Comparison of ENCODE assay signal across 8 mouse cellular contexts in the genomic region with DNA sequence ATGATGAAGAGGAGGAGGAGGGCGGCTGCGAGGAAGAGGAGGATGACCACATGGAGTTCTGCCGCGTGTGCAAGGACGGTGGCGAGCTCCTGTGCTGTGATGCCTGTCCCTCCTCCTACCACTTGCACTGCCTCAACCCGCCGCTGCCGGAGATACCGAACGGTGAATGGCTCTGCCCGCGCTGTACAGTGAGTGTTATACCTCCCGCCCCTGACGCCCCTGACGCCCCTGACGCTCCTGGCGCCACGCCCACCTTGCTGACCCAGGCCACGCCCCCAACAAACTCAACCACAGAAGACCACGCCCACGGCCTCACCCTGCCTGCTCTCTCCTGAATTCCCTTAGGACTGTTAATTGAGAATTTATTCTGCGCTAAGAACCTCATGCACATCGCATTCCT. TPM values are rescaled to one million over a fixed set of nuclear protein-coding genes. Genes with fewer than 3 reads are reported as not detected.
DNase-seq lines count a peak whose midpoint lies in the region; ATAC-seq and TF ChIP-seq lines count a peak whose summit lies in the region.

No protein-coding gene starts in this region.

- 0 out of 2 replicates have a peak, but pooled peaks have one; percentile 1 for TF ChIP-seq CTCF in lung, embryonic 14.5 days (IDR thresholded peaks at IDR 0.05; ENCODE audit: low read depth)

- no peaks in the 10 kb centered on the region for H3K4me1 ChIP-seq in lung, embryonic 14.5 days (ENCODE audit: insufficient read depth)
- H3K4me1 ChIP-seq in forebrain, embryonic 13.5 days: peaks cover 25% of the 10 kb centered on the region
- H3K4me1 ChIP-seq in limb, embryonic 15.5 days: peaks cover 8% of the 10 kb centered on the region
- peaks cover 3% of the 10 kb centered on the region; the same call in 1 of the 2 replicates for H3K4me1 ChIP-seq in neural tube, embryonic 11.5 days (ENCODE audit: control insufficient read depth, insufficient read depth, low read length)

- peak overlapping the region; percentile 18 for H3K4me2 ChIP-seq in lung, embryonic 14.5 days
- H3K4me2 ChIP-seq in forebrain, embryonic 13.5 days: peak overlapping the region; percentile 51
- peak overlapping the region; percentile 29 for H3K4me2 ChIP-seq in limb, embryonic 15.5 days
- H3K4me2 ChIP-seq in neural tube, embryonic 11.5 days (ENCODE audit: low read depth): peak overlapping the region; percentile 43

- 2% methylated on average over 24 of the region's 24 CpGs for WGBS in lung, embryonic 14.5 days
- WGBS in forebrain, embryonic 13.5 days: 1% methylated on average over 23 of the region's 24 CpGs
- 1% methylated on average over 24 of the region's 24 CpGs for WGBS in limb, embryonic 15.5 days
- WGBS in neural tube, embryonic 11.5 days: 1% methylated on average over 17 of the region's 24 CpGs

- intact Hi-C loops in gastrocnemius, postnatal 36 days (cut with DNase I): no loop called here

- H3K9ac ChIP-seq in lung, embryonic 14.5 days: no peak overlapping the region
- no peak overlapping the region; the same call in 1 of the 2 replicates for H3K9ac ChIP-seq in forebrain, embryonic 13.5 days
- no peak overlapping the region for H3K9ac ChIP-seq in limb, embryonic 15.5 days
- no peak overlapping the region for H3K9ac ChIP-seq in neural tube, embryonic 11.5 days (ENCODE audit: low read length)

- peak; percentile 71 for ATAC-seq in lung, embryonic 14.5 days (ENCODE audit: insufficient read depth)
- peak; percentile 65; the same call in 1 of the 2 replicates for ATAC-seq in forebrain, embryonic 13.5 days
- ATAC-seq in limb, embryonic 15.5 days (ENCODE audit: insufficient number of reproducible peaks, low FRiP score, low TSS enrichment, low read depth): no peak
- ATAC-seq in neural tube, embryonic 11.5 days (ENCODE audit: insufficient read depth, low FRiP score, low TSS enrichment): peak; percentile 63; the same call in 1 of the 2 replicates
- ATAC-seq in inflammation-experienced regulatory T-cells, adult 6 months: no peak

- no peaks in the 10 kb centered on the region for H3K9me3 ChIP-seq in lung, embryonic 14.5 days (ENCODE audit: low read depth, low read length)
- no peaks in the 10 kb centered on the region for H3K9me3 ChIP-seq in forebrain, embryonic 13.5 days (replicated peaks)
- H3K9me3 ChIP-seq in limb, embryonic 15.5 days: no peaks in the 10 kb centered on the region
- H3K9me3 ChIP-seq in neural tube, embryonic 11.5 days (ENCODE audit: control insufficient read depth, low read length): no peaks in the 10 kb centered on the region

- H3K27ac ChIP-seq in lung, embryonic 14.5 days (ENCODE audit: low read depth): no peak overlapping the region
- no peak overlapping the region for H3K27ac ChIP-seq in forebrain, embryonic 13.5 days
- H3K27ac ChIP-seq in limb, embryonic 15.5 days: no peak overlapping the region
- no peak overlapping the region for H3K27ac ChIP-seq in neural tube, embryonic 11.5 days (ENCODE audit: low read depth, low read length)

- H3K4me3 ChIP-seq in lung, embryonic 14.5 days (ENCODE audit: low read depth, low read length): no peak overlapping the region
- peak overlapping the region; percentile 5; the same call in 1 of the 2 replicates for H3K4me3 ChIP-seq in forebrain, embryonic 13.5 days
- no peak overlapping the region for H3K4me3 ChIP-seq in limb, embryonic 15.5 days
- H3K4me3 ChIP-seq in neural tube, embryonic 11.5 days (ENCODE audit: low read depth, low read length): no peak overlapping the region

- H3K27me3 ChIP-seq in lung, embryonic 14.5 days (ENCODE audit: insufficient read depth, low read length): peaks cover 14% of the 10 kb centered on the region; the same call in 1 of the 2 replicates
- H3K27me3 ChIP-seq in forebrain, embryonic 13.5 days: peaks cover 23% of the 10 kb centered on the region; the same call in 1 of the 2 replicates
- peaks cover 25% of the 10 kb centered on the region for H3K27me3 ChIP-seq in limb, embryonic 15.5 days
- peaks cover 6% of the 10 kb centered on the region; the same call in 1 of the 2 replicates for H3K27me3 ChIP-seq in neural tube, embryonic 11.5 days (ENCODE audit: control insufficient read depth, insufficient read depth, low read length)

- no peaks in the 10 kb centered on the region for H3K36me3 ChIP-seq in lung, embryonic 14.5 days (ENCODE audit: insufficient read depth)
- peaks cover 5% of the 10 kb centered on the region; the same call in 1 of the 2 replicates for H3K36me3 ChIP-seq in forebrain, embryonic 13.5 days (ENCODE audit: poor library complexity, severe bottlenecking)
- no peaks in the 10 kb centered on the region for H3K36me3 ChIP-seq in limb, embryonic 15.5 days
- no peaks in the 10 kb centered on the region for H3K36me3 ChIP-seq in neural tube, embryonic 11.5 days (ENCODE audit: control insufficient read depth, insufficient read depth, low read length)

- DNase-seq in lung, embryonic 14.5 days: peak; percentile 77
- DNase-seq in lung, postnatal 25 days (ENCODE audit: low spot score): no peak
- peak; percentile 80 for DNase-seq in neural tube, embryonic 11.5 days (ENCODE audit: low spot score)
- no peak for DNase-seq in right cerebral cortex, adult 18-20 months
- DNase-seq in gastrocnemius, postnatal 36 days: no peak

RNA-seq across cellular contexts. Expression of a gene that starts 22.4 kb away (rescaled TPM):
- polyA plus RNA-seq in lung, embryonic 14.5 days (2014; fragmentation: Nextera tagmentation; extraction: Ambion mirVana): 0.03 and 0.07 TPM in 2 replicates
- polyA plus RNA-seq in forebrain, embryonic 13.5 days (2015; fragmentation: Nextera tagmentation; extraction: Ambion mirVana): 20.1 and 21.0 TPM in 2 replicates
- polyA plus RNA-seq in limb, embryonic 15.5 days (2015; fragmentation: Nextera tagmentation; extraction: Ambion mirVana): 0.29 and 0.63 TPM in 2 replicates
- 0.20 and 0.31 TPM in 2 replicates for polyA plus RNA-seq in neural tube, embryonic 11.5 days (2014; fragmentation: Nextera tagmentation; extraction: Ambion mirVana)
- under 1 TPM in 2 of 3 experiments, not detected in 1; 0.05 to 0.11 TPM for polyA plus RNA-seq in inflammation-experienced regulatory T-cells, adult 6 months (2017; shearing (Covaris generic))
- under 1 TPM; 0.10 to 0.13 TPM for total RNA-seq in gastrocnemius, postnatal 36 days (2021)

RNA-seq across cellular contexts. Expression of a gene that starts 35.3 kb away (rescaled TPM):
- 428 and 464 TPM in 2 replicates for polyA plus RNA-seq in lung, embryonic 14.5 days (2014; fragmentation: Nextera tagmentation; extraction: Ambion mirVana)
- polyA plus RNA-seq in forebrain, embryonic 13.5 days (2015; fragmentation: Nextera tagmentation; extraction: Ambion mirVana): 265 and 331 TPM in 2 replicates
- 286 and 375 TPM in 2 replicates for polyA plus RNA-seq in limb, embryonic 15.5 days (2015; fragmentation: Nextera tagmentation; extraction: Ambion mirVana)
- 311 and 312 TPM in 2 replicates for polyA plus RNA-seq in neural tube, embryonic 11.5 days (2014; fragmentation: Nextera tagmentation; extraction: Ambion mirVana)
- polyA plus RNA-seq in inflammation-experienced regulatory T-cells, adult 6 months (2017; shearing (Covaris generic)): 1,000 to 10,000 TPM in 1 of 3 experiments, 100 to 1,000 TPM in 2; 752 to 1,062 (median 960) TPM
- total RNA-seq in gastrocnemius, postnatal 36 days (2021): 100 to 1,000 TPM; 165 to 223 TPM

RNA-seq across cellular contexts. Expression of a gene that starts 42.1 kb away (rescaled TPM):
- 0.36 and 0.65 TPM in 2 replicates for polyA plus RNA-seq in lung, embryonic 14.5 days (2014; fragmentation: Nextera tagmentation; extraction: Ambion mirVana)
- 1.7 and 2.0 TPM in 2 replicates for polyA plus RNA-seq in forebrain, embryonic 13.5 days (2015; fragmentation: Nextera tagmentation; extraction: Ambion mirVana)
- polyA plus RNA-seq in limb, embryonic 15.5 days (2015; fragmentation: Nextera tagmentation; extraction: Ambion mirVana): 0.29 and 0.31 TPM in 2 replicates
- 2.1 and 2.2 TPM in 2 replicates for polyA plus RNA-seq in neural tube, embryonic 11.5 days (2014; fragmentation: Nextera tagmentation; extraction: Ambion mirVana)
- polyA plus RNA-seq in inflammation-experienced regulatory T-cells, adult 6 months (2017; shearing (Covaris generic)): not detected
- total RNA-seq in gastrocnemius, postnatal 36 days (2021): not detected

Comparison
In these comparisons a context has a peak if more than half of its experiments do, and no peak if none do; other contexts are left out.
1. DNase-seq: peak in lung, embryonic 14.5 days (single experiment) and neural tube, embryonic 11.5 days (single experiment); none in lung, postnatal 25 days (single experiment), right cerebral cortex, adult 18-20 months (single experiment) and gastrocnemius, postnatal 36 days (0 of 2).
2. ATAC-seq: peak in lung, embryonic 14.5 days (single experiment), forebrain, embryonic 13.5 days (single experiment) and neural tube, embryonic 11.5 days (single experiment); none in limb, embryonic 15.5 days (single experiment) and inflammation-experienced regulatory T-cells, adult 6 months (single experiment).
3. RNA of a gene that starts 22.4 kb away (polyA plus RNA-seq): 20.1 to 21.0 TPM in forebrain, embryonic 13.5 days; 0.29 to 0.63 TPM in limb, embryonic 15.5 days, 0.20 to 0.31 TPM in neural tube, embryonic 11.5 days, 0.03 to 0.07 TPM in lung, embryonic 14.5 days and 0.05 to 0.11 TPM in inflammation-experienced regulatory T-cells, adult 6 months; every median in the first group is over 10 times any median in the second.
4. Peak in every context shown above with its lines, with median percentiles within 50 percentile points of each other: H3K4me2 ChIP-seq.